Mouse (Mus musculus): ENCODE results near the gene 3110082I17Rik.
A peak's percentile ranks its signal among the peaks of the same experiment; 100 is the strongest.

The 3110082I17Rik gene

GRCm38 (mm10) chr5:139417480-139417879 is 42.8 kb downstream of the 3110082I17Rik start:
- DNase-seq: peak; percentile 63

GRCm38 (mm10) chr5:139416942-139417341 is 43.4 kb downstream of the 3110082I17Rik start:
- DNase-seq: peak; percentile 73

- DNase-seq: no peak
Observed at GRCm38 (mm10) chr5:139415001-139415400, 45.3 kb downstream of the 3110082I17Rik start.

GRCm38 (mm10) chr5:139413545-139413944 is 46.8 kb downstream of the 3110082I17Rik start:
- no peak for DNase-seq

- DNase-seq: no peak
Observed at GRCm38 (mm10) chr5:139411665-139412314, 48.5 kb downstream of the 3110082I17Rik start.

GRCm38 (mm10) chr5:139411117-139411516 is 49.2 kb downstream of the 3110082I17Rik start:
- DNase-seq: no peak

GRCm38 (mm10) chr5:139410056-139410455 is 50.3 kb downstream of the 3110082I17Rik start:
- no peak for DNase-seq

- no peak for DNase-seq
Observed at GRCm38 (mm10) chr5:139409412-139409811, 50.9 kb downstream of the 3110082I17Rik start.

GRCm38 (mm10) chr5:139408511-139408910 is 51.8 kb downstream of the 3110082I17Rik start:
- DNase-seq: no peak

GRCm38 (mm10) chr5:139407121-139407885 is 53.0 kb downstream of the 3110082I17Rik start:
- DNase-seq: no peak

GRCm38 (mm10) chr5:139405953-139406352 is 54.4 kb downstream of the 3110082I17Rik start:
- DNase-seq: no peak

GRCm38 (mm10) chr5:139405478-139405877 is 54.8 kb downstream of the 3110082I17Rik start:
- DNase-seq: no peak

- no peak for DNase-seq
Observed at GRCm38 (mm10) chr5:139404801-139405401, 55.4 kb downstream of the 3110082I17Rik start, which contains the start of gene C130050O18Rik. TSS of gene C130050O18Rik (plus strand) at chr5:139405280.

GRCm38 (mm10) chr5:139403692-139404260 is 56.6 kb downstream of the 3110082I17Rik start:
- DNase-seq: no peak

- DNase-seq: no peak
Observed at GRCm38 (mm10) chr5:139402106-139402505, 58.2 kb downstream of the 3110082I17Rik start.

- DNase-seq: no peak
Observed at GRCm38 (mm10) chr5:139399991-139400390, 60.3 kb downstream of the 3110082I17Rik start.

GRCm38 (mm10) chr5:139398786-139399185 is 61.5 kb downstream of the 3110082I17Rik start:
- no peak for DNase-seq

GRCm38 (mm10) chr5:139397959-139398753 is 62.2 kb downstream of the 3110082I17Rik start:
- DNase-seq: peak; percentile 93

GRCm38 (mm10) chr5:139397359-139397916 is 62.9 kb downstream of the 3110082I17Rik start:
- DNase-seq: no peak

GRCm38 (mm10) chr5:139395528-139395927 is 64.8 kb downstream of the 3110082I17Rik start:
- no peak for DNase-seq

GRCm38 (mm10) chr5:139394399-139394798 is 65.9 kb downstream of the 3110082I17Rik start:
- DNase-seq: no peak

GRCm38 (mm10) chr5:139393197-139393588 is 67.1 kb downstream of the 3110082I17Rik start:
- no peak for DNase-seq
